Mouse (Mus musculus) lung, postnatal 25 days (tissue): ENCODE results near the gene Abo.
A peak's percentile ranks its signal among the peaks of the same experiment; 100 is the strongest.

Experiments used
- DNase-seq: peaks from one replicate; pipeline ENCODE4 v3.0.0; 2022; ENCODE audit warnings: low spot score

Gene Abo

GRCm38 (mm10) chr2:26870666-26871065 is 5.9 kb upstream of the Abo start:
- no peak for DNase-seq

GRCm38 (mm10) chr2:26862856-26863255 is 1.9 kb downstream of the Abo start:
- DNase-seq = no peak

DNA sequence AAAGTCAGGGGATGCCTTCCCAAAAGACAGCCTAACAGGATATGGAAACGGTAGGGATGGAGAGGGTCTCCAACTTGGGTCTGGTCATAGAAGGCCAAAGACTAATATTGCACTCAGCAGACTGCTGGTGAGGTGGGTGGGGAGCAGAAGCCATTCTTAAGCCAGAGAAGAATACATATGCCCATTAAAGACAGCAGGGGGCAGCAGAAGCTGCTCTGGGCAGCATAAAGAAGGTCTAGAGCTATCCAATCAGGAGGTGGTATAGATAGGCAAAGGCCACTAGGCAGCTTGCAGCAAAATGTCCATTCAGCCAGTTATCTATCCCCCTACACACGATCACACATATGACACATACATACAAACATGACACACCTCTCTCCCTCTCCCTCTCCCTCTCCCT is 17.1 kb downstream of the Abo start:
- DNase-seq = peak; percentile 41

- DNase-seq = no peak
Measured at GRCm38 (mm10) chr2:26832478-26832877, 32.3 kb downstream of the Abo start.

DNA sequence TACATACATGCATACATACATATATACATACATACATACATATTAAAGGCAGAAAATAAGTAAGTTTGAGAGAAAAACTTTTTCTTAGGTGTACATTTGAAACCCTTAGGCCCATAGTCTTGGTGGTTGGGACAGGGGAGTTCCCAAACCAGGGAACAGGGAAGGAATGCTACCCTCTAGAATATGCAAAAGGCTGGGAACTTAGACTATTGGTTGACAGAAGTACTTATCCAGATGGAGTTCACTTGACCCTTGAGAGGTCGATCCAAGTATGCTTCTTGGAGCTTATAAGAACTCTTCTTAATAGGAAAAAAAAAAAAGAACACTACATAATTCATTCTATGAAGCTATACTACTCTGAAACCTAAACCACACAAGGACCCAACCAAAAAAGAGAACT is 36.7 kb downstream of the Abo start:
- DNase-seq = peak; percentile 38

DNA sequence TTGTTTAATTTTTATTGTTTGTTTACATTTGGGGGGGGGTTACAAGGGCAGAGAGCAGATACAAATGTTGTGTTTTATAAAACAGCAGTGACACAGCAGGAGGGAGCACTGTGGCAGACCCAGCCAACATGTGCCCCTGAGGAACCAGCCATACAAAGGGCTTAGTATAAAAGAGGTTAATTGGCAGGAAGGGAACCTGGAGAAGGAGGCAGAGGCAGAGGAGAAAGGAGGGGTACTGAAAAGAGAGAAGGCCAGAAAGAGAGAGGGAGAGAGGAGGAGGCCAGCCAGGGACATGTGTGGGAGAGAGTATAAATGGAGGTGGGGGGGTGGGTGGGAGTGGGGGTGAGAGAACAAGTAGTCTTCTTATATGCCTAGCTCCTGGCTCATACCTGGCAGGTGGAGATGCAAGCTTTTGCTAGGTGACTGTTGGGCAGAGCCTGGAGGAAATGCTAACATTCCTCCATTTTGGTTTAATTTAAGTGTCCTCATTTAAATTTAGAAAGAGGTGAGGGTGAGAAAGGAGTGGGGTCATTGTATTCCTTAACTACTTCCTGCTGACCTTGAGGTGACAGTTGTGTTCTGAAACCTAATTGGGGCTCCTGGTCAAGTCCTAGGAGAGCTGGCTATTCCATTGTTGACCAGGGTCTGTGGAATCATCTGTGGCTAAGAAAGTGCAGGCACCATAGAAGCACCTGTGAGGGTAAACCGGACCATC is 37.4 kb downstream of the Abo start:
- DNase-seq = no peak
